Mouse (Mus musculus) stomach, postnatal 0 days (tissue): ENCODE measurements around the gene Ip6k3. TPM values are rescaled to one million over a fixed set of nuclear protein-coding genes. Genes with fewer than 3 reads are reported as not detected.

Experiments
- ATAC-seq: fragments of 200-750 bp; cut with Nextera tagmentation; 2 replicates; pipeline ENCODE4 v1.8.0; 2017; ENCODE audit not compliant: low FRiP score, low TSS enrichment
- DNase-seq: peaks from one replicate; pipeline ENCODE4 v3.0.0-alpha.2; 2016; ENCODE audit warnings: low spot score
- H3K27ac ChIP-seq: fragments of 300-500 bp; sonication (generic); replicated peaks from 2 replicates; pipeline ENCODE4 v1.5.1; 2014; ENCODE audit warnings: mild to moderate bottlenecking, control low read depth
- H3K27me3 ChIP-seq: fragments of 300-500 bp; sonication (generic); 2 replicates; pipeline ENCODE4 v1.6.1; 2014; ENCODE audit warnings: low read length; ENCODE audit not compliant: control insufficient read depth, insufficient read depth
- H3K36me3 ChIP-seq: fragments of 300-500 bp; sonication (generic); 2 replicates; pipeline ENCODE4 v1.6.1; 2014; ENCODE audit warnings: low read length, mixed read lengths; ENCODE audit not compliant: control insufficient read depth, insufficient read depth
- H3K4me1 ChIP-seq: fragments of 300-500 bp; sonication (generic); replicated peaks from 2 replicates; pipeline ENCODE4 v1.6.1; 2014; ENCODE audit warnings: antibody characterized with exemption; ENCODE audit not compliant: control insufficient read depth, insufficient read depth
- H3K4me2 ChIP-seq: fragments of 300-500 bp; sonication (generic); replicated peaks from 2 replicates; pipeline ENCODE4 v1.6.1; 2014; ENCODE audit warnings: low read depth, mild to moderate bottlenecking, control low read depth, moderate library complexity
- H3K4me3 ChIP-seq: fragments of 300-500 bp; sonication (generic); 2 replicates; pipeline ENCODE4 v1.5.1; 2014; ENCODE audit warnings: low read depth, low read length, control low read depth
- H3K9ac ChIP-seq: fragments of 300-500 bp; sonication (generic); 2 replicates; pipeline ENCODE4 v1.6.1; 2014; ENCODE audit warnings: mild to moderate bottlenecking, low read length, control low read depth, mixed read lengths
- H3K9me3 ChIP-seq: fragments of 300-500 bp; sonication (generic); 2 replicates; pipeline ENCODE4 v1.6.1; 2016; ENCODE audit warnings: low read length; ENCODE audit not compliant: control insufficient read depth
- CTCF ChIP-seq: IDR thresholded peaks from 2 replicates; pipeline ENCODE4 v1.5.1; 2016; ENCODE audit warnings: antibody characterized with exemption, low read depth, mild to moderate bottlenecking, moderate library complexity
- EP300 ChIP-seq: optimal IDR thresholded peaks from 2 replicates; pipeline ENCODE3; 2016; ENCODE audit warnings: antibody characterized with exemption
- WGBS: fragments of 180-500 bp; shearing (Covaris S2); extraction: QIAGEN DNeasy Blood & Tissue Kit; methylation state at CpG from one replicate; pipeline ENCODE4 v1.1.7; 2014; 5-methylcytosine and 5-hydroxymethylcytosine counted together
- polyA plus RNA-seq: library from polyadenylated mRNA; unstranded; fragments of >200 nt; fragmentation: Nextera tagmentation; extraction: Ambion mirVana; gene quantifications from 2 replicates; pipeline ENCODE4 v1.2.1, GENCODE M21; 2015

Gene Ip6k3
- polyA plus RNA-seq, 1 experiment from 2014 or later = 0.13 TPM

GRCm38 (mm10) chr17:27141971-27142450 lies 25.6 kb downstream of the Ip6k3 start:
- TF ChIP-seq CTCF (no peak), EP300 (no peak)
- no peaks in the 10 kb centered on the region for H3K27me3 ChIP-seq
- H3K36me3 ChIP-seq = no peaks in the 10 kb centered on the region
- WGBS = 16% methylated on average over 9 of the region's 10 CpGs
- no peak overlapping the region for H3K4me3 ChIP-seq
- ATAC-seq (peak; percentile 79), DNase-seq (peak; percentile 65)
- no peaks in the 10 kb centered on the region for H3K4me1 ChIP-seq
- 0 out of 2 replicates have a peak overlapping the region, but pooled peaks have one; percentile 38 for H3K9ac ChIP-seq
- H3K27ac ChIP-seq = peak overlapping the region; percentile 81
- 0 out of 2 replicates have a peak overlapping the region, but pooled peaks have one; percentile 20 for H3K4me2 ChIP-seq
- H3K9me3 ChIP-seq = no peaks in the 10 kb centered on the region

DNA sequence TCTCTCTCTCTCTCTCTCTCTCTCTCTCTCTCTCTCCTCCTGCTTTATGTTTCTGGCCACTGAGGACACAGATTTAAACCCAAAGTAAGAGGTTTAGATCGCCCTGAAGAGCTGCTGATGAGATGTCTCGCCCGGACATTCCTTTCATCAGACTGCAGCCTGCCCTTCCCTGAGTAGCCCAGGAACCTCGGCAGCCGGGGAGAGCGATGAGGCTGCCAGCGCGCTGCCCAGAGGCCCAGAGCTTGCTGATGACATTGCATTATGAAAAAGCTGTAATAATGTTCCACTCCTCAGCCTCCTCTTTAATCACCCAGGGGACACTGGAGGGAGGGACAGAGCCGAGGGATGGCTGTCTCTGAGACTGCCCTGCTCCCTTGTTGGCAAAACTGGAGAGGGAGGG lies 27.3 kb downstream of the Ip6k3 start:
- H3K27me3 ChIP-seq = no peaks in the 10 kb centered on the region
- TF ChIP-seq CTCF = no peak
- TF ChIP-seq EP300 = no peak
- H3K9ac ChIP-seq = no peak overlapping the region
- H3K27ac ChIP-seq = no peak overlapping the region
- no peaks in the 10 kb centered on the region for H3K4me1 ChIP-seq
- H3K36me3 ChIP-seq = no peaks in the 10 kb centered on the region
- no peak for ATAC-seq
- H3K9me3 ChIP-seq = no peaks in the 10 kb centered on the region
- 61% methylated on average over 9 of the region's 9 CpGs for WGBS
- DNase-seq = no peak
- H3K4me2 ChIP-seq = no peak overlapping the region
- H3K4me3 ChIP-seq = no peak overlapping the region

DNA sequence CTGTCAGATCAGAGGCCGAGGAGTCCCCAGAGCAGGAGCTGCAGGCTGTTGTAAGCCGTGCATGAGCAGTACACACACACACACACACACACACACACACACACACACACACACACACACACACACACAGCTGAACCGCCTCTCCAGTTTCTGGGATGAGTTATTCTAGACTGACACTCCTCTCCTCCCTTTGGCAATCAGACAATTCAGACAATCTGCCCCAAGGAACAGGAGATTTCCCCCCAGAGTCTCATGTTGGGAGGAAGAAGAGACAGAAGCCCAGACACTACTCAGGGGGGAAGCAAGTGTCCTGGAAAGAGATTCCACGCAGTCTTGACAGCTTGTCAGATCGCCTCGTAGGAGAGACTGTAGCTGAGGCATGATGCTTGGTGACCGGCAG lies 28.3 kb downstream of the Ip6k3 start:
- H3K9me3 ChIP-seq = no peaks in the 10 kb centered on the region
- TF ChIP-seq EP300 (no peak), CTCF (no peak)
- H3K4me2 ChIP-seq = no peak overlapping the region
- 54% methylated on average over 7 of the region's 7 CpGs for whole genome bisulfite sequencing
- H3K4me3 ChIP-seq = no peak overlapping the region
- H3K27ac ChIP-seq = no peak overlapping the region
- H3K9ac ChIP-seq = no peak overlapping the region
- DNase-seq (no peak), ATAC-seq (no peak)
- H3K36me3 ChIP-seq = no peaks in the 10 kb centered on the region
- no peaks in the 10 kb centered on the region for H3K27me3 ChIP-seq
- no peaks in the 10 kb centered on the region for H3K4me1 ChIP-seq

DNA sequence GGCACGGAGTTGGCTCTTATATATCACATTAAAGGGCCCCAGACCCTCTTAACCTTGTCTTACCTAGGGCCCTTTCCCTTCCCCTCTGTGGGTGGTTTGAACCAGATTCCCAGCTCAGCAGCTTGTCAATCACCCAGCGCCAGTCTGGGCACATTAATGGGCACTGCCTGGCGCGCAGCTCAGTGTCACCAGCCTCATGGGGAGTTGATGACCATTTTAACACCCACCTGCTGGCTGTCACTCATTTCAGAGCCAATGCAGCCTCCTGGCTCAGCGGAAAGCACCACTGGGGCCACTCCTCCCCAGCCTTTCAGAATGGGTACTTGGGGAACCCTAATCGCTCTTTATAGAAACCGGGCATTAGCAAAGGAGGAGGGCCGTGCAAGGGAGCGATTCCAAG lies 29.2 kb downstream of the Ip6k3 start:
- TF ChIP-seq CTCF (no peak), EP300 (no peak)
- 76% methylated on average over 9 of the region's 9 CpGs for WGBS
- H3K4me3 ChIP-seq = no peak overlapping the region
- no peak overlapping the region for H3K9ac ChIP-seq
- no peaks in the 10 kb centered on the region for H3K27me3 ChIP-seq
- H3K9me3 ChIP-seq = no peaks in the 10 kb centered on the region
- DNase-seq (no peak), ATAC-seq (no peak)
- no peak overlapping the region for H3K4me2 ChIP-seq
- no peak overlapping the region for H3K27ac ChIP-seq
- H3K36me3 ChIP-seq = no peaks in the 10 kb centered on the region
- no peaks in the 10 kb centered on the region for H3K4me1 ChIP-seq

DNA sequence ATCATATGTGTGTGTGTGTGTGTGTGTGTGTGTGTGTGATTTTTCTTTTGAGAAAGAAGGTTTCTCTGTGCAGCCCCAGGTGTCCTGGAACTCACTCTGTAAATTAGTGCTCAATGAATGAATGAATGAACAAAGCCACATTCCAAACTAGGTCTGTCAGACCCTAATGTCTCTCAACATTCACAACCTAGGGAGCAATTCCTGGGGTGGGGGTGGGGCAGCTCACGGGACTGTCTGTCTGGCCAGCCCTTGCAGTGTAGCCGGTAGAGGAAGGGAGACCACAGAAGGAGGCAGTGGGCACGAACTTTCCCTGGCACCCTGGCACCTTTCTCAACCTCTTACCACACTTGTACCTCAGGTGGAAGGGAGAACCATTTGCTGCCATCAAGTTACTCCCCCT lies 32.9 kb downstream of the Ip6k3 start:
- Histone ChIP-seq H3K4me2 (no peak overlapping the region), H3K36me3 (no peaks in the 10 kb centered on the region), H3K9me3 (no peaks in the 10 kb centered on the region), H3K4me1 (peaks cover 3% of the 10 kb centered on the region; the same call in 1 of the 2 replicates), H3K9ac (no peak overlapping the region), H3K27me3 (no peaks in the 10 kb centered on the region), H3K4me3 (no peak overlapping the region), H3K27ac (no peak overlapping the region)
- TF ChIP-seq CTCF = no peak
- TF ChIP-seq EP300 = no peak
- ATAC-seq = no peak
- 21% methylated on average over 3 of the region's 3 CpGs for WGBS
- DNase-seq = no peak

GRCm38 (mm10) chr17:27134187-27134586 lies 33.4 kb downstream of the Ip6k3 start:
- ATAC-seq (no peak), DNase-seq (no peak)
- Histone ChIP-seq H3K36me3 (no peaks in the 10 kb centered on the region), H3K4me1 (peaks cover 3% of the 10 kb centered on the region; the same call in 1 of the 2 replicates), H3K9ac (peak overlapping the region; percentile 74; the same call in 1 of the 2 replicates), H3K4me3 (peak overlapping the region; percentile 69; the same call in 1 of the 2 replicates), H3K4me2 (peak overlapping the region; percentile 57), H3K9me3 (no peaks in the 10 kb centered on the region), H3K27me3 (no peaks in the 10 kb centered on the region), H3K27ac (no peak overlapping the region)
- no peak for TF ChIP-seq EP300
- TF ChIP-seq CTCF = no peak
- 25% methylated on average over 9 of the region's 9 CpGs for WGBS
